Comparison of ENCODE assay signal across 9 mouse cellular contexts in genomic region chr13:73626410-73626744, GRCm38 (mm10). TPM values are rescaled to one million over a fixed set of nuclear protein-coding genes. Genes with fewer than 3 reads are reported as not detected.
DNase-seq lines count a peak whose midpoint lies in the region; ATAC-seq and TF ChIP-seq lines count a peak whose summit lies in the region.
"Had no signal": no experiment of that assay in that cellular context is flagged by ENCODE, and none has a peak within 500 bp of the region (broad histone marks: within the 10 kb centered on the region; RNA-seq: fewer than 3 reads in every experiment).

No protein-coding gene starts in this region.

- 43% methylated on average over 6 of the region's 6 CpGs for WGBS in embryonic facial prominence, embryonic 13.5 days
- 42% methylated on average over 6 of the region's 6 CpGs for WGBS in intestine, postnatal 0 days
- WGBS in neural tube, embryonic 13.5 days: 43% methylated on average over 6 of the region's 6 CpGs

- no peak overlapping the region for H3K27ac ChIP-seq in left cerebral cortex, adult 2 months
- H3K27ac ChIP-seq in embryonic facial prominence, embryonic 13.5 days: no peak overlapping the region
- peak overlapping the region; percentile 75; the same call in 1 of the 2 replicates for H3K27ac ChIP-seq in intestine, postnatal 0 days (ENCODE audit: low read depth, low read length)
- no peak overlapping the region for H3K27ac ChIP-seq in neural tube, embryonic 13.5 days (replicated peaks)

- H3K4me2 ChIP-seq in embryonic facial prominence, embryonic 13.5 days: peak overlapping the region; percentile 95
- H3K4me2 ChIP-seq in intestine, postnatal 0 days (replicated peaks; ENCODE audit: low read depth): peak overlapping the region; percentile 76
- H3K4me2 ChIP-seq in neural tube, embryonic 13.5 days: peak overlapping the region; percentile 94

- intact Hi-C loops in left cerebral cortex, adult 2 months (cut with DNase I): loop anchor here (2.0 to 5.0 kb wide), 2 partner anchors 114 to 199 kb away; no protein-coding TSS in a partner anchor
- intact Hi-C loops in left cerebral cortex, postnatal 4 days (cut with DNase I): no loop called here

- H3K9ac ChIP-seq in embryonic facial prominence, embryonic 13.5 days: peak overlapping the region; percentile 87; the same call in 1 of the 2 replicates
- H3K9ac ChIP-seq in intestine, postnatal 0 days (ENCODE audit: low read depth, low read length): no peak overlapping the region
- peak overlapping the region; percentile 84 for H3K9ac ChIP-seq in neural tube, embryonic 13.5 days

- H3K36me3 ChIP-seq in embryonic facial prominence, embryonic 13.5 days: peaks cover 16% of the 10 kb centered on the region
- peaks cover 13% of the 10 kb centered on the region; the same call in 1 of the 2 replicates for H3K36me3 ChIP-seq in intestine, postnatal 0 days (ENCODE audit: control insufficient read depth, insufficient read depth)
- H3K36me3 ChIP-seq in neural tube, embryonic 13.5 days: peaks cover 16% of the 10 kb centered on the region

- H3K4me3 ChIP-seq in left cerebral cortex, adult 2 months: peak overlapping the region; percentile 58
- H3K4me3 ChIP-seq in embryonic facial prominence, embryonic 13.5 days: peak overlapping the region; percentile 69
- H3K4me3 ChIP-seq in intestine, postnatal 0 days (ENCODE audit: low read depth, low read length): peak overlapping the region; percentile 47
- H3K4me3 ChIP-seq in neural tube, embryonic 13.5 days: peak overlapping the region; percentile 59

- DNase-seq in left cerebral cortex, adult 2 months (ENCODE audit: extremely low spot score in 1 of 2, low spot score in 2 of 2): peak in 1 of 2 experiments; percentile 42
- no peak for DNase-seq in left cerebral cortex, postnatal 4 days
- DNase-seq in gastrocnemius, postnatal 4 days (ENCODE audit: low spot score in 2 of 2): no peak
- no peak for DNase-seq in gastrocnemius, postnatal 25 days
- DNase-seq in spleen, postnatal 14 days (ENCODE audit: low spot score in 2 of 2): no peak

- no peaks in the 10 kb centered on the region for H3K27me3 ChIP-seq in embryonic facial prominence, embryonic 13.5 days
- H3K27me3 ChIP-seq in intestine, postnatal 0 days (replicated peaks; ENCODE audit: control insufficient read depth, insufficient read depth, low read length): no peaks in the 10 kb centered on the region
- H3K27me3 ChIP-seq in neural tube, embryonic 13.5 days: no peaks in the 10 kb centered on the region

- no peaks in the 10 kb centered on the region for H3K9me3 ChIP-seq in embryonic facial prominence, embryonic 13.5 days
- no peaks in the 10 kb centered on the region for H3K9me3 ChIP-seq in intestine, postnatal 0 days (ENCODE audit: control insufficient read depth)
- no peaks in the 10 kb centered on the region for H3K9me3 ChIP-seq in neural tube, embryonic 13.5 days

- 0 out of 2 replicates have a peak, but pooled peaks have one; percentile 7 for ATAC-seq in embryonic facial prominence, embryonic 13.5 days (ENCODE audit: insufficient number of reproducible peaks, insufficient read depth, low FRiP score, low TSS enrichment, low read depth)
- no peak for ATAC-seq in intestine, postnatal 0 days
- ATAC-seq in neural tube, embryonic 13.5 days (ENCODE audit: low read depth): peak; percentile 52; the same call in 1 of the 2 replicates

- no peak for TF ChIP-seq CTCF in left cerebral cortex, adult 2 months (IDR thresholded peaks at IDR 0.05)
- no peak; the same call in 1 of the 2 replicates for TF ChIP-seq CTCF in intestine, postnatal 0 days (IDR thresholded peaks at IDR 0.05; ENCODE audit: low read depth)

- H3K4me1 ChIP-seq in embryonic facial prominence, embryonic 13.5 days: peaks cover 39% of the 10 kb centered on the region
- H3K4me1 ChIP-seq in intestine, postnatal 0 days (replicated peaks; ENCODE audit: control insufficient read depth, insufficient read depth, low read length): peaks cover 14% of the 10 kb centered on the region; the same call in 1 of the 2 replicates
- peaks cover 44% of the 10 kb centered on the region for H3K4me1 ChIP-seq in neural tube, embryonic 13.5 days (replicated peaks)

RNA-seq across cellular contexts. Expression of gene Tert, which starts 0.3 kb away (rescaled TPM):
- 1 to 10 TPM; 4.1 to 4.4 TPM for total RNA-seq in left cerebral cortex, adult 2 months (2021)
- 10 to 100 TPM; 15.7 to 18.5 TPM for total RNA-seq in left cerebral cortex, postnatal 4 days (2021)
- 8.4 and 9.1 TPM in 2 replicates for polyA plus RNA-seq in embryonic facial prominence, embryonic 13.5 days (2015; fragmentation: Nextera tagmentation; extraction: Ambion mirVana)
- polyA plus RNA-seq in intestine, postnatal 0 days (2015; fragmentation: Nextera tagmentation; extraction: Ambion mirVana): 2.4 and 3.0 TPM in 2 replicates
- 4.8 and 5.3 TPM in 2 replicates for polyA plus RNA-seq in neural tube, embryonic 13.5 days (2015; fragmentation: Nextera tagmentation; extraction: Ambion mirVana)
- total RNA-seq in gastrocnemius, postnatal 4 days (2021): 1 to 10 TPM; 1.1 to 1.4 TPM
- under 1 TPM; 0.31 to 0.32 TPM for total RNA-seq in gastrocnemius, postnatal 25 days (2021)

RNA-seq across cellular contexts. Expression of gene Clptm1l, which starts 22.6 kb away (rescaled TPM):
- 100 to 1,000 TPM; 115 to 123 TPM for total RNA-seq in left cerebral cortex, adult 2 months (2021)
- 100 to 1,000 TPM; 110 to 118 TPM for total RNA-seq in left cerebral cortex, postnatal 4 days (2021)
- 123 and 133 TPM in 2 replicates for polyA plus RNA-seq in embryonic facial prominence, embryonic 13.5 days (2015; fragmentation: Nextera tagmentation; extraction: Ambion mirVana)
- polyA plus RNA-seq in intestine, postnatal 0 days (2015; fragmentation: Nextera tagmentation; extraction: Ambion mirVana): 127 and 132 TPM in 2 replicates
- polyA plus RNA-seq in neural tube, embryonic 13.5 days (2015; fragmentation: Nextera tagmentation; extraction: Ambion mirVana): 126 and 138 TPM in 2 replicates
- 10 to 100 TPM; 62.5 to 67.4 TPM for total RNA-seq in gastrocnemius, postnatal 4 days (2021)
- 10 to 100 TPM; 30.6 to 37.1 TPM for total RNA-seq in gastrocnemius, postnatal 25 days (2021)

RNA-seq across cellular contexts. Expression of gene Slc6a18, which starts 51.4 kb away (rescaled TPM):
- total RNA-seq in left cerebral cortex, adult 2 months (2021): not detected
- total RNA-seq in left cerebral cortex, postnatal 4 days (2021): not detected
- not detected in 2 replicates for polyA plus RNA-seq in embryonic facial prominence, embryonic 13.5 days (2015; fragmentation: Nextera tagmentation; extraction: Ambion mirVana)
- polyA plus RNA-seq in intestine, postnatal 0 days (2015; fragmentation: Nextera tagmentation; extraction: Ambion mirVana): 0.04 and 0.20 TPM in 2 replicates
- not detected in 2 replicates for polyA plus RNA-seq in neural tube, embryonic 13.5 days (2015; fragmentation: Nextera tagmentation; extraction: Ambion mirVana)
- 1 to 10 TPM in 1 of 2 experiments, under 1 TPM in 1; 0.56 to 1.6 TPM for total RNA-seq in gastrocnemius, postnatal 4 days (2021)
- total RNA-seq in gastrocnemius, postnatal 25 days (2021): under 1 TPM in 1 of 2 experiments, not detected in 1; 0.49 TPM
- total RNA-seq: neutrophil, adult 5-6 weeks had no signal
